Mouse (Mus musculus) brain, embryonic 14.5 days (tissue): Measurements from ENCODE around the gene Khdc4.

Experiments used
- CTCF ChIP-seq: fragments of 200-500 bp; IDR thresholded peaks from 2 replicates; pipeline ENCODE4 v1.5.1; 2012; ENCODE audit warnings: inconsistent platforms, mild to moderate bottlenecking, moderate library complexity, borderline replicate concordance; ENCODE audit not compliant: insufficient read depth, insufficient read length; ENCODE audit errors: extremely low read depth
- POLR2A ChIP-seq: fragments of 200-500 bp; IDR thresholded peaks from 2 replicates; pipeline ENCODE4 v1.6.1; 2012; ENCODE audit warnings: mild to moderate bottlenecking, inconsistent platforms, borderline replicate concordance; ENCODE audit not compliant: poor library complexity, insufficient read depth, insufficient read length, severe bottlenecking; ENCODE audit errors: extremely low read depth

- TF ChIP-seq CTCF (no peak), POLR2A (no peak)
Measured at GRCm38 (mm10) chr3:88761619-88762018, 76.0 kb downstream of the Khdc4 start.
